Mouse (Mus musculus) lung, postnatal 0 days (tissue): Measurements from ENCODE around the gene Lysmd1. TPM values are rescaled to one million over a fixed set of nuclear protein-coding genes. Genes with fewer than 3 reads are reported as not detected.

ENCODE experiments used
- ATAC-seq: fragments of 200-750 bp; cut with Nextera tagmentation; 2 replicates; pipeline ENCODE4 v1.8.0; 2017; ENCODE audit warnings: moderate library complexity
- DNase-seq: peaks from one replicate; pipeline ENCODE4 v3.0.0-alpha.2; 2016; ENCODE audit warnings: low spot score
- H3K27ac ChIP-seq: fragments of 300-500 bp; sonication (generic); 2 replicates; pipeline ENCODE4 v1.5.1; 2014; ENCODE audit warnings: antibody characterized with exemption, mild to moderate bottlenecking, low read length, mixed read lengths
- H3K27me3 ChIP-seq: fragments of 300-500 bp; sonication (generic); replicated peaks from 2 replicates; pipeline ENCODE4 v1.6.1; 2014; ENCODE audit warnings: low read length, mixed read lengths; ENCODE audit not compliant: insufficient read depth
- H3K36me3 ChIP-seq: fragments of 300-500 bp; sonication (generic); 2 replicates; pipeline ENCODE4 v1.6.1; 2014; ENCODE audit warnings: low read length, mixed read lengths; ENCODE audit not compliant: insufficient read depth
- H3K4me1 ChIP-seq: fragments of 300-500 bp; sonication (generic); 2 replicates; pipeline ENCODE4 v1.6.1; 2014; ENCODE audit warnings: antibody characterized with exemption, low read depth, low read length, mixed read lengths; ENCODE audit not compliant: insufficient read depth
- H3K4me2 ChIP-seq: fragments of 300-500 bp; sonication (generic); replicated peaks from 2 replicates; pipeline ENCODE4 v1.6.1; 2014; ENCODE audit warnings: low read depth, mild to moderate bottlenecking, low read length, moderate library complexity, mixed read lengths
- H3K4me3 ChIP-seq: fragments of 300-500 bp; sonication (generic); 2 replicates; pipeline ENCODE4 v1.5.1; 2014; ENCODE audit warnings: low read depth, low read length
- H3K9ac ChIP-seq: fragments of 300-500 bp; sonication (generic); replicated peaks from 2 replicates; pipeline ENCODE4 v1.6.1; 2014; ENCODE audit warnings: low read depth, mild to moderate bottlenecking
- H3K9me3 ChIP-seq: fragments of 300-500 bp; sonication (generic); 2 replicates; pipeline ENCODE4 v1.6.1; 2016; ENCODE audit warnings: low read length, mixed read lengths
- CTCF ChIP-seq: IDR thresholded peaks from 2 replicates; pipeline ENCODE4 v1.5.1; 2016; ENCODE audit warnings: antibody characterized with exemption, mild to moderate bottlenecking
- EP300 ChIP-seq: IDR thresholded peaks from 2 replicates; pipeline ENCODE4 v1.6.1; 2016; ENCODE audit warnings: antibody characterized with exemption, mild to moderate bottlenecking, control low read depth
- WGBS: fragments of 180-500 bp; shearing (Covaris S2); extraction: QIAGEN DNeasy Blood & Tissue Kit; methylation state at CpG from one replicate; pipeline ENCODE4 v1.1.7; 2014; 5-methylcytosine and 5-hydroxymethylcytosine counted together
- polyA plus RNA-seq: library from polyadenylated mRNA; unstranded; fragments of >200 nt; fragmentation: Nextera tagmentation; extraction: Ambion mirVana; gene quantifications from 2 replicates; pipeline ENCODE4 v1.2.1, GENCODE M21; 2015

Lysmd1 gene
- polyA plus RNA-seq, 1 experiment from 2014 or later = 13.3 TPM

- no peak overlapping the region for H3K9ac ChIP-seq
- ATAC-seq (no peak), DNase-seq (no peak)
- no peak overlapping the region for H3K4me3 ChIP-seq
- H3K4me1 ChIP-seq = peaks cover 4% of the 10 kb centered on the region; the same call in 1 of the 2 replicates
- 48% methylated on average over 11 of the region's 11 CpGs for WGBS
- peaks cover 1% of the 10 kb centered on the region; the same call in 1 of the 2 replicates for H3K36me3 ChIP-seq
- H3K27ac ChIP-seq = no peak overlapping the region
- no peak overlapping the region for H3K4me2 ChIP-seq
- H3K9me3 ChIP-seq = no peaks in the 10 kb centered on the region
- TF ChIP-seq EP300 = no peak
- TF ChIP-seq CTCF = no peak
- no peaks in the 10 kb centered on the region for H3K27me3 ChIP-seq
Observed at GRCm38 (mm10) chr3:95163419-95164255, 29.7 kb downstream of the Lysmd1 start.

GRCm38 (mm10) chr3:95164256-95164550 lies 30.3 kb downstream of the Lysmd1 start:
- Histone ChIP-seq H3K27me3 (no peaks in the 10 kb centered on the region), H3K9ac (no peak overlapping the region), H3K4me3 (no peak overlapping the region), H3K36me3 (peaks cover 3% of the 10 kb centered on the region; the same call in 1 of the 2 replicates), H3K4me1 (peaks cover 4% of the 10 kb centered on the region; the same call in 1 of the 2 replicates), H3K4me2 (no peak overlapping the region), H3K9me3 (no peaks in the 10 kb centered on the region), H3K27ac (no peak overlapping the region)
- ATAC-seq = no peak
- WGBS = 83% methylated on average over 5 of the region's 5 CpGs
- no peak for DNase-seq
- no peak for TF ChIP-seq CTCF
- TF ChIP-seq EP300 = no peak

GRCm38 (mm10) chr3:95164840-95165239 lies 31.0 kb downstream of the Lysmd1 start:
- H3K9me3 ChIP-seq = no peaks in the 10 kb centered on the region
- H3K27me3 ChIP-seq = no peaks in the 10 kb centered on the region
- WGBS = 81% methylated on average over 5 of the region's 5 CpGs
- H3K27ac ChIP-seq = no peak overlapping the region
- no peak overlapping the region for H3K9ac ChIP-seq
- no peak overlapping the region for H3K4me3 ChIP-seq
- no peak overlapping the region for H3K4me2 ChIP-seq
- H3K4me1 ChIP-seq = peaks cover 1% of the 10 kb centered on the region; the same call in 1 of the 2 replicates
- ATAC-seq = no peak
- TF ChIP-seq EP300 (no peak), CTCF (no peak)
- DNase-seq = no peak
- peaks cover 3% of the 10 kb centered on the region; the same call in 1 of the 2 replicates for H3K36me3 ChIP-seq

GRCm38 (mm10) chr3:95169996-95170395 lies 36.1 kb downstream of the Lysmd1 start:
- H3K27me3 ChIP-seq = peaks cover 11% of the 10 kb centered on the region
- no peak overlapping the region for H3K4me2 ChIP-seq
- no peak overlapping the region for H3K9ac ChIP-seq
- DNase-seq = no peak
- no peak for ATAC-seq
- 95% methylated on average over 10 of the region's 10 CpGs for WGBS
- H3K9me3 ChIP-seq = no peaks in the 10 kb centered on the region
- H3K4me1 ChIP-seq = 0 out of 2 replicates have a peak, but pooled peaks cover 6% of the 10 kb centered on the region
- TF ChIP-seq CTCF (no peak), EP300 (no peak)
- H3K36me3 ChIP-seq = peaks cover 3% of the 10 kb centered on the region; the same call in 1 of the 2 replicates
- H3K27ac ChIP-seq = no peak overlapping the region
- no peak overlapping the region for H3K4me3 ChIP-seq

- Histone ChIP-seq H3K4me2 (no peak overlapping the region), H3K27ac (no peak overlapping the region), H3K9ac (no peak overlapping the region), H3K36me3 (peaks cover 3% of the 10 kb centered on the region; the same call in 1 of the 2 replicates), H3K9me3 (no peaks in the 10 kb centered on the region), H3K27me3 (peaks cover 11% of the 10 kb centered on the region), H3K4me1 (0 out of 2 replicates have a peak, but pooled peaks cover 6% of the 10 kb centered on the region), H3K4me3 (no peak overlapping the region)
- WGBS = 59% methylated on average over 6 of the region's 6 CpGs
- DNase-seq = no peak
- no peak for ATAC-seq
- TF ChIP-seq CTCF (no peak), EP300 (no peak)
Observed at GRCm38 (mm10) chr3:95171105-95171504, 37.2 kb downstream of the Lysmd1 start.

- ATAC-seq = peak; percentile 27
- peak overlapping the region; percentile 69 for H3K4me2 ChIP-seq
- 0 out of 2 replicates have a peak, but pooled peaks cover 6% of the 10 kb centered on the region for H3K4me1 ChIP-seq
- peaks cover 11% of the 10 kb centered on the region for H3K27me3 ChIP-seq
- peaks cover 3% of the 10 kb centered on the region; the same call in 1 of the 2 replicates for H3K36me3 ChIP-seq
- no peak for DNase-seq
- WGBS = 27% methylated on average over 53 of the region's 84 CpGs
- TF ChIP-seq EP300 (no peak), CTCF (no peak)
- no peak overlapping the region for H3K9ac ChIP-seq
- H3K27ac ChIP-seq = no peak overlapping the region
- peak overlapping the region; percentile 41 for H3K4me3 ChIP-seq
- no peaks in the 10 kb centered on the region for H3K9me3 ChIP-seq
Observed at GRCm38 (mm10) chr3:95172526-95173255, 38.8 kb downstream of the Lysmd1 start.
